Mouse (Mus musculus) cerebellum, adult 2 months (tissue): ENCODE measurements around the gene Gpalpp1.

Source experiments
- CTCF ChIP-seq: fragments of 200-500 bp; IDR thresholded peaks from 2 replicates; pipeline ENCODE4 v1.5.1; 2011; ENCODE audit warnings: low read depth, mild to moderate bottlenecking, control low read depth, low read length, moderate library complexity, borderline replicate concordance; ENCODE audit not compliant: insufficient read depth
- POLR2A ChIP-seq: fragments of 200-500 bp; IDR thresholded peaks from 2 replicates; pipeline ENCODE4 v1.6.1; 2011; ENCODE audit warnings: low read length, control low read depth, borderline replicate concordance; ENCODE audit not compliant: insufficient read depth

DNA sequence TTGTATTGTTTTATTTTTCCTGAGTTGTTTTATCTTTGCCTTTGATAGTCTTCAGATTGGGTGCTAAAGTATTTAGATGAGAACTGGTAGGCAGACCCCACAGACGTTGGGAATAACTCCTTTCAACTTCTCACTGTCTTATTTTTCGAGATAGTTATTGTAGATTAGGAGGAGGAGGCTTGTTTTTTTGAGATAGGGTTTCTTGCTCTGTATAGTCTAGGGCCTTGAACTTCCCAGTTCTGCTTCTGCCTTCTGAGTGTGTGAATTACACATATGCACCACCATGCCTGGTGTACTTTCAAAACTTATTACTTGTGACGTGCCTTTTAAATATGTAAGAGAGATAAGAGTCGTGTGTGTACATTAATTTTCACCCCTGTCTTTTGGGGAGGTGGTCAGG is 17.6 kb upstream of the Gpalpp1 start:
- no peak for TF ChIP-seq POLR2A
- no peak for TF ChIP-seq CTCF
